Mouse (Mus musculus): ENCODE measurements around the gene Trio. TPM values are rescaled to one million over a fixed set of nuclear protein-coding genes. Genes with fewer than 3 reads are reported as not detected.
A peak's percentile ranks its signal among the peaks of the same experiment; 100 is the strongest.

The Trio gene
- polyA plus RNA-seq, 1 experiment from 2014 or later, result 2.8 TPM

DNA sequence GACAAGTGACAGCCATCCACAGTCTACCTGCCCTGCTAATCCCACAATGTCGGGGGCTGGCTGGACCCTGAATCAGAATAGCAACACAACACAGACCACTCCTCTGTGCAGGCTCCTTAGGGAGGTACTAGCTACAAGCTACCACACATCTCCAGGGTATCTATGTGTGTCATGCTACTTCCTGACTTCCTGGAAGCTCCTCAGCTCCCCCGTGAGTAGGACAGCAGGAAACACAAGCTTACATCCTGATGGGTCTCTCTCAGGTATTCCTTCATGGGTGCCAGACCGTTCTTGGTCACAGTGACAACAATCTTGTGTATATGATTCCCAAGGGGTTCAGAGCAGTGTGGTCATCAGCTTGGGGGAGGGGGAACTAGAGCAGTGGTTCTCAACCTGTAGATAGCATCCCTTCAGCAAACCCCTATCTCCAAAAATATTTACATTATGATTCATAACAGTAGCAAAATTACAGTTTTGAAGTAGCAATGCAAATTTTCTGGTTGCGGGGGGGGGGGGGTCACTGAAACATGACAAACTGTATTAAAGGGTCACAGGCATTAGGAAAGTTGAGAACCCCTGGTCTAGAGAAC lies 199.5 kb downstream of the Trio start:
- Histone ChIP-seq H3K4me2 (no peak overlapping the region), H3K9ac (no peak overlapping the region), H3K36me3 (peaks cover 29% of the 10 kb centered on the region), H3K4me3 (replicated peaks) (no peak overlapping the region), H3K27ac (no peak overlapping the region), H3K9me3 (replicated peaks) (no peaks in the 10 kb centered on the region), H3K4me1 (replicated peaks) (no peaks in the 10 kb centered on the region), H3K27me3 (no peaks in the 10 kb centered on the region)
- ATAC-seq (ENCODE audit: low read depth), result no peak
- 57% methylated on average over 4 of the region's 4 CpGs for WGBS (ENCODE audit: insufficient replicate concordance)
- no peak for DNase-seq

DNA sequence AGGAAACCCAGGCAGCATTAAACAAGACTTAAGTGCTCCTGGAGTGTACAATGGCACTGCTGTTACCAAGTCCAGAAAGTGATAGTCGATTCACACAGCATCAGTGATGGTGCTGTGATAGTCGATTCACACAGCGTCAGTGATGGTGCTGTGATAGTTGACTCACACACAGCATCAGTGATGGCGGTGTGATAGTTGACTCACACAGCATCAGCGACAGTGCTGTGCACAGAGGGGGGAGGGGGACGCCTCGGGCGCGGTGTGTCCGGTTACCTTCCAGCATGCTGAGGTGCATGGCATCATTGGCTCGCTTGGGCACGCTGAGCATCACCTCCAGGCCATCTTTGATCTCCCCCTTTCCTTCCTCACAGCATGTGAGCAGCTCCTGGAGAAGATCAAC lies 200.3 kb downstream of the Trio start:
- ATAC-seq (ENCODE audit: low read depth) (no peak), DNase-seq (no peak)
- Histone ChIP-seq H3K9me3 (replicated peaks) (no peaks in the 10 kb centered on the region), H3K36me3 (peaks cover 23% of the 10 kb centered on the region), H3K9ac (no peak overlapping the region), H3K4me3 (replicated peaks) (no peak overlapping the region), H3K4me1 (replicated peaks) (no peaks in the 10 kb centered on the region), H3K27ac (no peak overlapping the region), H3K27me3 (no peaks in the 10 kb centered on the region), H3K4me2 (no peak overlapping the region)
- 82% methylated on average over 12 of the region's 12 CpGs for WGBS (ENCODE audit: insufficient replicate concordance)

DNA sequence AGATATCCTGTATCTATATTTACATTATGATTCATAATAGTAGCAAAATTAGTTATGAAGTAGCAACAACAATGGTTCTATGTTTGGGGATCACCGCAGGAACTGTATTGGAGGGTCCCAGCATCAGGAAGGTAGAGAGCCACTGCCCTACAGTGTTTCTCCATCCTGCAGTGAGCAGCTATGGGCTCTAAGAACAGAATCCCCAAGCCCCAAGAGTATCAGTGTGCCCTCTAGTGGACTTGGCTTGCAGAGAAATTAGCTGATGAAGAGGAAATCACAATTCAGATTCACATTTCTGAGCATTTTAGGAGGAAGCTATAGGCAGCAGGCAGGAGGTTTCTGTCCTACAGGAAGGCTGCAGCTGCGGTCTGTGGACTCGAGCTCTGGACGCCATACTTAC lies 202.1 kb downstream of the Trio start:
- Histone ChIP-seq H3K4me3 (replicated peaks) (no peak overlapping the region), H3K9ac (no peak overlapping the region), H3K4me1 (replicated peaks) (no peaks in the 10 kb centered on the region), H3K36me3 (peaks cover 20% of the 10 kb centered on the region), H3K4me2 (no peak overlapping the region), H3K27me3 (no peaks in the 10 kb centered on the region), H3K9me3 (replicated peaks) (no peaks in the 10 kb centered on the region), H3K27ac (no peak overlapping the region)
- WGBS (ENCODE audit: insufficient replicate concordance), result 68% methylated on average over 4 of the region's 4 CpGs
- DNase-seq, result no peak
- no peak for ATAC-seq (ENCODE audit: low read depth)

DNA sequence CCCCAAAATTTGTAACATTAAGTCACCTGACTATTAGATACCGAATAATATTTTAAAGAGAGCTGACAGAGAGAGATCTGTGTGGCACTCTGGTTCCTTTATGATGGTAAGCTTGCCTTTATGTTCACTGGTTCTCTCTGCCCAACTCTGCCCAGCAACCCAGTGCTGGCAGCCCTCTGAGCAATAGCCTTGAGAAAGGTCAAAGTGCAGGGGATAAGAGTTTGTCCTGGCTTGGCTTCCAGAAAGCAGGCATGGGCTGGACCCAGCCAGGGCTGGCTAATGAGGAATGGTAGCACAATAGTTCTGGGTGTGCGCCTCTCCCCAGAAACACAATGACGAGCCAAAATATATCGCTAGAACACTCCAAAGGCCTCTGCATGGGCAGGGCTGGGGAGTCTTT lies 203.2 kb downstream of the Trio start:
- no peak for DNase-seq
- peaks cover 28% of the 10 kb centered on the region for H3K36me3 ChIP-seq
- H3K4me1 ChIP-seq (replicated peaks), result no peaks in the 10 kb centered on the region
- no peak overlapping the region for H3K27ac ChIP-seq
- no peak overlapping the region for H3K4me2 ChIP-seq
- H3K27me3 ChIP-seq, result no peaks in the 10 kb centered on the region
- H3K9me3 ChIP-seq (replicated peaks), result no peaks in the 10 kb centered on the region
- 82% methylated on average over 4 of the region's 4 CpGs for WGBS (ENCODE audit: insufficient replicate concordance)
- no peak overlapping the region for H3K9ac ChIP-seq
- no peak overlapping the region for H3K4me3 ChIP-seq (replicated peaks)
- ATAC-seq (ENCODE audit: low read depth), result no peak

DNA sequence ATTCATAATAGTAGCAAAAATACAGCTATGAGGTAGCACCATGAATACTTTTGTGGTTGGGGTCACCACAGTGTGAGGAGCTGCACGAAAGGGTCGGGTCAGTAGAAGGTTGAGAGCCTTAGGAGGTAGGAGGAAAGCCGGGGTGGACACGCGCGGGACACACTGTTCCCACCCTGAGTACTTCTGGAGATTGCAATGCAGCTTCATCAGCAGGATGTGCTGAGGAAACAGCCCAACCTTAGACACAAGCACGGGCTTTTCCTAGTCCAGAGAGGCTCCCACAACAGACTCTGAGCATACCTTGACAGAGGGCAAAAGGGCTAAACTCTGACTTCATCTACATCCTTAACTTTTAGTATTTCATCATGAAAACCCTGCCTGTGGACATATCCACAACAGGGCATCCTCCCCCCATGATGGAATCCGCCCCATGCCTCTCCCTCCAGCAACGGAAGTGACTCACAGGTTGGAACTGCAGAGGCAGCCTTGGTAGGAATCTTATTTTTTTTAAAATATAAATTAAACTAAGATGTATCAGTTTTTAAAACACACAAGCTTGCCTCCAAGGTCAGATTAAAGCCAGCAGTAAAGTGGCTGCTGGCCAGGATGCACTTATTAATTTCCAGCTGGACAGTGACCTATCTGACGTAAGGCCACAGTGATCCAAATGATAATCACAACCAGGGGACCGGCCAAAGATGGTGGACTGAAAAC lies 203.8 kb downstream of the Trio start:
- no peak overlapping the region for H3K9ac ChIP-seq
- H3K9me3 ChIP-seq (replicated peaks), result no peaks in the 10 kb centered on the region
- no peak for ATAC-seq (ENCODE audit: low read depth)
- no peak for DNase-seq
- H3K36me3 ChIP-seq, result peaks cover 29% of the 10 kb centered on the region
- H3K27me3 ChIP-seq, result no peaks in the 10 kb centered on the region
- H3K4me3 ChIP-seq (replicated peaks), result no peak overlapping the region
- H3K4me2 ChIP-seq, result no peak overlapping the region
- H3K27ac ChIP-seq, result no peak overlapping the region
- 77% methylated on average over 11 of the region's 11 CpGs for WGBS (ENCODE audit: insufficient replicate concordance)
- no peaks in the 10 kb centered on the region for H3K4me1 ChIP-seq (replicated peaks)

DNA sequence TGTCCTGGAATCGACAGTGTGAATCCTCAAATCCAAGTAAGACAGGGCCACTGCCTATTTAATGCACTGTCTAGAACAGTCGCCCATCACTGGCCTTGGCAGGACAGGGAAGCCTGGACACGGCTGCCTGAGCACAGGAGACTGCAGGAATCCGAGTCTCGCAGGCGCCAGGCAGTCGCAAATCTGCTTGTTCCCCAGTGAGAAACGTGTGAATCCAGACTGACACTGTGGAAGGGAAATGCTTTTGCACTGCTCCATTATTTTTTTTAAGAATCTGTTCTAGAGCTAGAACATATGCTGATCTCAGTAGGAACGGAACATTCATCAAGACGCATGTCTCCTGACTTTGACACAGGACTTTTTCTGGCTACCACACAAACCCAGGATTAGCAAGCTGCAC lies 208.6 kb downstream of the Trio start:
- Histone ChIP-seq H3K4me2 (no peak overlapping the region), H3K9ac (no peak overlapping the region), H3K27ac (no peak overlapping the region), H3K36me3 (peaks cover 27% of the 10 kb centered on the region), H3K9me3 (replicated peaks) (no peaks in the 10 kb centered on the region), H3K4me1 (replicated peaks) (no peaks in the 10 kb centered on the region), H3K4me3 (replicated peaks) (no peak overlapping the region), H3K27me3 (no peaks in the 10 kb centered on the region)
- DNase-seq (no peak), ATAC-seq (ENCODE audit: low read depth) (no peak)
- WGBS (ENCODE audit: insufficient replicate concordance), result 75% methylated on average over 10 of the region's 10 CpGs

DNA sequence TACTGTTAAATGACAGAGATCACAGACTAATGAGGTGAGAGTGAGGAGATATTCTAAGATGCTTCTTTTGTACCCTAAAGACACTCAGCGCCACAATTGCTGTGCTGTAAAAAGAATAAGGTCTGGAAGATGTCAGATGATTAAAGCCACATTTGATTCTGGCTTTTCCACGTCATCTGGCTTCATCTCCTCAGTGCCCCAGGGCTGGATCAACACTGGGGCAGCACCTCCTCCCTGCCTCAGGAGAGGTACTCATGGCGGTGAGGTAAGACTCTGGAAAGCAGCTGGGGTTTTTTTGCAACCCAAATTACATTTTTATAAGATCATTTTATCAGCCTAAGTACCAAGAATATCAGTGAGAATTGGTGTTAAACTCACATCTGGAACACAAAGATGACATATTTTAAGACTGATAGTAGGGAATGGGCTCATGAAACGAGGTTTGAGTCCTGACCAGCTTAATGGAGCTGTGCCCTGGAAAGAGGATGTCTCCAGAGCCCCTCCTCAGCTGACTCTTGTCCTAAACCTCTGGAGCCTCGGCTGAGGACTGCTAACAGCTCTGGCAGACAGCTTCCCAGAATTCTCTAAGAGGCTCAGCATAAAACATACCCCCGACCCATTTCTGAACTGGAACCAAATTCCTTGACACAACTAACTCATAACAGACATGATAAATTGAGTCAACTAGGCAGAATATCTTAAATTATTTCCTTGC lies 210.8 kb downstream of the Trio start:
- DNase-seq (no peak), ATAC-seq (ENCODE audit: low read depth) (no peak)
- 54% methylated on average over 6 of the region's 6 CpGs for WGBS (ENCODE audit: insufficient replicate concordance)
- no peaks in the 10 kb centered on the region for H3K4me1 ChIP-seq (replicated peaks)
- no peak overlapping the region for H3K27ac ChIP-seq
- H3K27me3 ChIP-seq, result no peaks in the 10 kb centered on the region
- peaks cover 27% of the 10 kb centered on the region for H3K36me3 ChIP-seq
- H3K4me3 ChIP-seq (replicated peaks), result no peak overlapping the region
- no peaks in the 10 kb centered on the region for H3K9me3 ChIP-seq (replicated peaks)
- no peak overlapping the region for H3K9ac ChIP-seq
- no peak overlapping the region for H3K4me2 ChIP-seq

DNA sequence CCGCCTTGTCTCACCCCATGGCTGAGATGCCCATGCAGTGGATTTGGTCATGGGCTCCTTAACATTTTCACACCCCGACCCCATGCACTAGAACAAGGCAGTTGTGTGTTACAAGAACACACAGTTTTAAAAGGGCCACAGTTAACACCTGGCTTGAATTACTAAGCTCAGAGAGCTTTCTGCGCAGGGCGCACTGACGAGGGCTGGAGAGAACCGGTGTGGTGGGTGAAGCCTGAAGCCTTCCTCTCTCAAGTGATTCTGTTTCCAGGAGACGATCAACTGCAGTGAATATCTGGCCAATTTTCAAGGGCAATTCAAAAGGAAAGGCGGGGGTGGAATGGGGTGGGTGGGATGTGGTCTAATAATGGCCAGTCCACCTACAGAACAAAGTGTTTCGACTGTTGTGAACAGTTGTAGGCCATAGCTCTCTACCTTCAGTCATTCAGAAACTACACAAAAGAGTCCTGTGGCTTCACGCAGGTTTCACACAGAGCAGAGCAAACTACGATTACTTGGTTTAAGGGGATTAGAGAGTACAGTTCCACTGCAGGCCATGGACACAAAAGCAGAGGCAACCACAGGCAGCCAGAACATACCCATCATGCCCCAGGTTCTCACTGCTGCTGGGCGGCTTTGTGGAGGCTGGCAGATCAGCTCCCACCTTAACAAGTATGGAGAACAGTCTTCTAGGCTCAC lies 214.7 kb downstream of the Trio start:
- Histone ChIP-seq H3K36me3 (peaks cover 8% of the 10 kb centered on the region; the same call in 1 of the 2 replicates), H3K27me3 (no peaks in the 10 kb centered on the region), H3K9ac (no peak overlapping the region), H3K4me3 (replicated peaks) (no peak overlapping the region), H3K9me3 (replicated peaks) (no peaks in the 10 kb centered on the region), H3K4me1 (replicated peaks) (0 out of 2 replicates have a peak, but pooled peaks cover 5% of the 10 kb centered on the region), H3K27ac (no peak overlapping the region), H3K4me2 (no peak overlapping the region)
- 79% methylated on average over 12 of the region's 12 CpGs for WGBS (ENCODE audit: insufficient replicate concordance)
- DNase-seq (no peak), ATAC-seq (ENCODE audit: low read depth) (no peak)

DNA sequence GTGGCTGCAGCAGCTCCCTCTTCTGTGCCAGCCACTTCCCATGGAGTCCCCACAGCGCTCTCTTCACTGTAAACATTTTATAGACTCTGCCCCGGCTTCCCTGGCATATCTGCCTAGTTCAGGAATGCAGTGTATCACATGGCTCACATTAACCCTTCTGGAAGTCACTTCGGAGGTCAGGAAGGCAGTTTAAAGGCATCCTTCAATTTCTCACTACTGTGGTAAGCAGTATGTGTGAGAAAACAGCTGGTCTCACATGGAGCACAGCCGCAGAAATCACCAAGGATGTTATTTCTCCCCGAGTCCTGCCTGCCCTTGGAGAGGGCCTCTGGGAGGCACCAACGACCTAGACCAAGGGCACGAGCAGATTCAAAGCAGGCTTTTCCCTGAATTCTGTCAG lies 215.4 kb downstream of the Trio start:
- WGBS (ENCODE audit: insufficient replicate concordance), result 68% methylated on average over 7 of the region's 7 CpGs
- Histone ChIP-seq H3K36me3 (0 out of 2 replicates have a peak, but pooled peaks cover 9% of the 10 kb centered on the region), H3K4me3 (replicated peaks) (no peak overlapping the region), H3K4me2 (no peak overlapping the region), H3K9me3 (replicated peaks) (no peaks in the 10 kb centered on the region), H3K4me1 (replicated peaks) (0 out of 2 replicates have a peak, but pooled peaks cover 5% of the 10 kb centered on the region), H3K27ac (no peak overlapping the region), H3K27me3 (no peaks in the 10 kb centered on the region), H3K9ac (no peak overlapping the region)
- DNase-seq (no peak), ATAC-seq (ENCODE audit: low read depth) (no peak)

DNA sequence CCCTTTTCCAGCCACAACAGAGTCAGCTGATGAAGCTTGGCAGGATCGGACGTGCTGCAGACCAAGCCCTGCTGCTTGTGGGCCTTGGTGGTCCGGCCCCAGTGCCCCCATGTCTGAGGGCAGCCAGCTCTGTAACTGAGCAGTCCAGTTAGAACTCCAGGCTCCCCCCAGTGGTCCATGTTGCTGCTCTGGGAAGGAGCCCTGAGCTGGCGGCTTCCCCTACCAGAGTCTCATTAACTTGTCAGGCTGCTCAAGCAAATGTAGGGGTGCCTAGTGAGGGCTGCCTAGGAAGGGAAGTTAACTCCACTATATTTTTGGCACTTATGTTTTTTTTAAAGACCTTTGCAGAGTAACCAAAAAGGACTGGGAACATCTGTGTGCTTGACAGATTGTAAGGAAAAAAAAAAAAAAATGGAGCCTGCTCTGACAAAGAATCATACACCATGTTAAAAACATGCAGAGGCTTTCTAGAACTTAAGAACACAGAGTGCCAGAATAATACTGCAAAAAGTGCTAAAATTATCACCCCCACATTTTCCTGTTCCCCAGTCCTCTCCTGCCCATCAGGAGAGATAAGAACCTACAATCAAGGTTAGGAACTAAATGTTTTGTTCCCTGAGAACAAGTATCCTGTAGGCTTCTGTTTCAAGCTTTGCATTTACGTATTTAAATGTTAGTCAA lies 216.9 kb downstream of the Trio start:
- DNase-seq (no peak), ATAC-seq (ENCODE audit: low read depth) (no peak)
- 0 out of 2 replicates have a peak, but pooled peaks cover 5% of the 10 kb centered on the region for H3K4me1 ChIP-seq (replicated peaks)
- H3K36me3 ChIP-seq, result peaks cover 16% of the 10 kb centered on the region
- no peaks in the 10 kb centered on the region for H3K9me3 ChIP-seq (replicated peaks)
- no peaks in the 10 kb centered on the region for H3K27me3 ChIP-seq
- H3K27ac ChIP-seq, result 0 out of 2 replicates have a peak overlapping the region, but pooled peaks have one; percentile 12
- H3K9ac ChIP-seq, result no peak overlapping the region
- 65% methylated on average over 5 of the region's 5 CpGs for WGBS (ENCODE audit: insufficient replicate concordance)
- H3K4me2 ChIP-seq, result no peak overlapping the region
- H3K4me3 ChIP-seq (replicated peaks), result no peak overlapping the region

DNA sequence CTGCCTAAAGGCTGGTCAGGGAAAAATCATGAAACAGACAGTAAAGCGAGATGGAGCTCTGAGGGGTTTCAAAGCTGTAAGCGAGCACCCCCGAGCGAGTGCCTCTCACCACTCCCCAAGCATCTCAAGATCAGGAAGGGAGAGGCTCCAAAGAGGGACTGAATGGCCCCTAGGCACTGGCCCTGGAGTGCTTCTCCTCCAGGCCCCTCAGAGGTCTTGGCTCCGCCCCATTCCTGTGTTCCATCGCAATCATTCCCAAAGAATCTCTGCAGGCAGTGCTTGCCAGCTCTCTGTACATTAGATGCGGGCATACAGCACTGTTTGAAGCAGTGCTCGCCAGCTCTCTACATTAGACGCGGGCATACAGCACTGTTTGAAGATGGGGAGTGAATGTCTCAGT lies 219.4 kb downstream of the Trio start:
- Histone ChIP-seq H3K4me1 (replicated peaks) (0 out of 2 replicates have a peak, but pooled peaks cover 5% of the 10 kb centered on the region), H3K36me3 (peaks cover 17% of the 10 kb centered on the region), H3K4me3 (replicated peaks) (no peak overlapping the region), H3K27ac (no peak overlapping the region), H3K4me2 (no peak overlapping the region), H3K9ac (no peak overlapping the region), H3K9me3 (replicated peaks) (no peaks in the 10 kb centered on the region), H3K27me3 (no peaks in the 10 kb centered on the region)
- WGBS (ENCODE audit: insufficient replicate concordance), result 73% methylated on average over 10 of the region's 10 CpGs
- DNase-seq, result no peak
- no peak for ATAC-seq (ENCODE audit: low read depth)
